Mouse (Mus musculus): Measurements from ENCODE around the gene Sesn3. TPM values are rescaled to one million over a fixed set of nuclear protein-coding genes. Genes with fewer than 3 reads are reported as not detected.

The Sesn3 gene
- polyA plus RNA-seq, 1 experiment from 2014 or later: 15.9 TPM

DNA sequence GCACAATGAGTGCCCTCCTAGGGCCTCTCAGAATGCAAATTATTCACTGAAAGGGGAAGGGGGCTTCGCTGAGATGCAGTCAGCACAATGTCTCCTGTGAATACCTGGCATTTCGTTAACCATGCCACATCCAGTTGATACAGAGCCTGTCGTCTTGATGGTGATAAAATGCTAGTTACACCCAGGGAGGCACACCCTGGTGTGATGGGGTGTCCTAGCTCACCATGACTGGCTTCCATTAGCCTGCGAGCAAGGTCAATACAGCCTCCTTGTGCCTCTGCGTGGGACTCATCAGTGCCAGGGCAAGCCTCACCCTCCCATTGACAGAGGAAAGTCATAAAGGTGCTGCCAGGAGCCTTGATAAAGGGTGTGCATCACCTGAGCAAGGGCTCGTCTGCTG lies 80.0 kb downstream of the Sesn3 start:
- ATAC-seq (ENCODE audit: low FRiP score) (no peak), DNase-seq (ENCODE audit: low spot score, missing footprints) (no peak)
- Histone ChIP-seq H3K4me1 (ENCODE audit: control insufficient read depth, insufficient read depth, low read length) (no peaks in the 10 kb centered on the region), H3K27ac (ENCODE audit: low read depth, low read length) (no peak overlapping the region), H3K27me3 (ENCODE audit: control insufficient read depth, insufficient read depth, low read length) (no peaks in the 10 kb centered on the region), H3K9ac (ENCODE audit: low read length) (no peak overlapping the region), H3K4me2 (no peak overlapping the region), H3K36me3 (ENCODE audit: control insufficient read depth, insufficient read depth, low read length) (no peaks in the 10 kb centered on the region), H3K4me3 (ENCODE audit: low read depth, low read length) (no peak overlapping the region), H3K9me3 (ENCODE audit: control insufficient read depth, low read length) (no peaks in the 10 kb centered on the region)
- WGBS: 76% methylated on average over 6 of the region's 6 CpGs

GRCm38 (mm10) chr9:14357033-14357432 lies 82.2 kb downstream of the Sesn3 start:
- H3K4me3 ChIP-seq (ENCODE audit: low read depth, low read length): no peak overlapping the region
- DNase-seq (ENCODE audit: low spot score, missing footprints): peak; percentile 83
- no peaks in the 10 kb centered on the region for H3K27me3 ChIP-seq (ENCODE audit: control insufficient read depth, insufficient read depth, low read length)
- no peaks in the 10 kb centered on the region for H3K9me3 ChIP-seq (ENCODE audit: control insufficient read depth, low read length)
- ATAC-seq (ENCODE audit: low FRiP score): no peak
- no peak overlapping the region for H3K4me2 ChIP-seq
- no peaks in the 10 kb centered on the region for H3K4me1 ChIP-seq (ENCODE audit: control insufficient read depth, insufficient read depth, low read length)
- H3K27ac ChIP-seq (ENCODE audit: low read depth, low read length): no peak overlapping the region
- 87% methylated on average over 4 of the region's 4 CpGs for WGBS
- H3K9ac ChIP-seq (ENCODE audit: low read length): no peak overlapping the region
- H3K36me3 ChIP-seq (ENCODE audit: control insufficient read depth, insufficient read depth, low read length): no peaks in the 10 kb centered on the region

GRCm38 (mm10) chr9:14362068-14362768 lies 87.4 kb downstream of the Sesn3 start:
- Histone ChIP-seq H3K9me3 (ENCODE audit: control insufficient read depth, low read length) (no peaks in the 10 kb centered on the region), H3K9ac (ENCODE audit: low read length) (no peak overlapping the region), H3K4me1 (ENCODE audit: control insufficient read depth, insufficient read depth, low read length) (no peaks in the 10 kb centered on the region), H3K4me3 (ENCODE audit: low read depth, low read length) (no peak overlapping the region), H3K27me3 (ENCODE audit: control insufficient read depth, insufficient read depth, low read length) (no peaks in the 10 kb centered on the region), H3K4me2 (no peak overlapping the region), H3K36me3 (ENCODE audit: control insufficient read depth, insufficient read depth, low read length) (no peaks in the 10 kb centered on the region), H3K27ac (ENCODE audit: low read depth, low read length) (no peak overlapping the region)
- DNase-seq (ENCODE audit: low spot score, missing footprints): no peak
- ATAC-seq (ENCODE audit: low FRiP score): no peak
- 88% methylated on average over 8 of the region's 8 CpGs for WGBS

DNA sequence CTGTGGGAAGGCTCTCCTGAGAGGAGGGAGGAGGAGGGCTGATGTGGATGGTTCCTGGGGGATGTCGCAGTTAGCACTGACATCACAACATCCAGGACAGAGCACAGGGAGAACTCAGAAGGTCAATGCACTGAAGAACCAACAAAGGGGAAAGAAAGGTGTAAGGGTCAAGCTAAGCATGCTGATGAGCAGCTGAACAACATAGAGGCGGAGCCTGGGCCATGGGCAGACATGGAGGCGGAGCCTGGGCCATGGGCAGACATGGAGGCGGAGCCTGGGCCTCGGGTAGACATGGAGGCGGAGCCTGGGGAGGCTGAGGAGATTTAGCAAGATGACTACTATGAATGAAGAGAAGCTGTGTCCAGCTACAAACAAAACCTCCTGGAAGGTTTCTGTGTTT lies 88.7 kb downstream of the Sesn3 start:
- H3K27ac ChIP-seq (ENCODE audit: low read depth, low read length): no peak overlapping the region
- no peak for ATAC-seq (ENCODE audit: low FRiP score)
- WGBS: 84% methylated on average over 6 of the region's 6 CpGs

GRCm38 (mm10) chr9:14364719-14365118 lies 89.9 kb downstream of the Sesn3 start:
- H3K9ac ChIP-seq (ENCODE audit: low read length): no peak overlapping the region
- DNase-seq (ENCODE audit: low spot score, missing footprints) (no peak), ATAC-seq (ENCODE audit: low FRiP score) (no peak)
- WGBS: 95% methylated on average over 9 of the region's 9 CpGs
- no peaks in the 10 kb centered on the region for H3K9me3 ChIP-seq (ENCODE audit: control insufficient read depth, low read length)
- no peaks in the 10 kb centered on the region for H3K27me3 ChIP-seq (ENCODE audit: control insufficient read depth, insufficient read depth, low read length)
- no peak overlapping the region for H3K4me3 ChIP-seq (ENCODE audit: low read depth, low read length)
- H3K4me1 ChIP-seq (ENCODE audit: control insufficient read depth, insufficient read depth, low read length): no peaks in the 10 kb centered on the region
- no peaks in the 10 kb centered on the region for H3K36me3 ChIP-seq (ENCODE audit: control insufficient read depth, insufficient read depth, low read length)
- no peak overlapping the region for H3K27ac ChIP-seq (ENCODE audit: low read depth, low read length)
- no peak overlapping the region for H3K4me2 ChIP-seq

More for the DNA sequence above, 88.7 kb downstream of the Sesn3 start:
- H3K27me3 ChIP-seq (ENCODE audit: control insufficient read depth, insufficient read depth, low read length): no peaks in the 10 kb centered on the region
- H3K4me1 ChIP-seq (ENCODE audit: control insufficient read depth, insufficient read depth, low read length): no peaks in the 10 kb centered on the region
- no peak overlapping the region for H3K9ac ChIP-seq (ENCODE audit: low read length)
- H3K4me2 ChIP-seq: no peak overlapping the region
- DNase-seq (ENCODE audit: low spot score, missing footprints): no peak
- no peak overlapping the region for H3K4me3 ChIP-seq (ENCODE audit: low read depth, low read length)
- no peaks in the 10 kb centered on the region for H3K9me3 ChIP-seq (ENCODE audit: control insufficient read depth, low read length)
- H3K36me3 ChIP-seq (ENCODE audit: control insufficient read depth, insufficient read depth, low read length): no peaks in the 10 kb centered on the region

- no peak for ATAC-seq (ENCODE audit: low FRiP score)
- H3K4me3 ChIP-seq (ENCODE audit: low read depth, low read length): no peak overlapping the region
- 63% methylated on average over 4 of the region's 4 CpGs for WGBS
These were observed 90.7 kb downstream of the Sesn3 start for GRCm38 (mm10) chr9:14365481-14366125.

DNA sequence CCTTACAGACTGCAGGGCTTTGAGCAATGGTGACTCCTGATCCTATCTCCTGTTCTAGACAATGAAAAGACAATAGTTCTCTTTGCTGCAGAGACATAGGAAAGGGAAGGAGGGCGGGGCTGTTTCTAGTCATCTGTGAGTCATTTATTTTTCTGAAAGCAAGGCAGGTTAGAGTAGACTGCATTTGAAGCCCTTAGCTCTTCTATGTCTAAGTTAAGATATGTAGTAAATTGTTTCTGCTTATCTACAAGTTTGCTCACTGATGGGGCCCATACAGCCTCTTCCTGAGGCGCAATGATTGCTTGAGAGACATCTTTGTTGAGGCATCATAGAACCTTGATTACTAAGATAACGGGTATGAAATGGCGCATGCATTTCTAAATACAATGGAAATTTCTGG lies 93.0 kb downstream of the Sesn3 start:
- Histone ChIP-seq H3K9me3 (ENCODE audit: control insufficient read depth, low read length) (no peaks in the 10 kb centered on the region), H3K4me1 (ENCODE audit: control insufficient read depth, insufficient read depth, low read length) (no peaks in the 10 kb centered on the region), H3K27me3 (ENCODE audit: control insufficient read depth, insufficient read depth, low read length) (no peaks in the 10 kb centered on the region), H3K36me3 (ENCODE audit: control insufficient read depth, insufficient read depth, low read length) (no peaks in the 10 kb centered on the region), H3K4me3 (ENCODE audit: low read depth, low read length) (no peak overlapping the region), H3K4me2 (no peak overlapping the region), H3K9ac (ENCODE audit: low read length) (no peak overlapping the region), H3K27ac (ENCODE audit: low read depth, low read length) (no peak overlapping the region)
- 92% methylated on average over 4 of the region's 4 CpGs for WGBS
- no peak for ATAC-seq (ENCODE audit: low FRiP score)
- no peak for DNase-seq (ENCODE audit: low spot score, missing footprints)

More at GRCm38 (mm10) chr9:14365481-14366125, 90.7 kb downstream of the Sesn3 start:
- Histone ChIP-seq H3K9ac (ENCODE audit: low read length) (no peak overlapping the region), H3K4me2 (no peak overlapping the region), H3K27ac (ENCODE audit: low read depth, low read length) (no peak overlapping the region), H3K27me3 (ENCODE audit: control insufficient read depth, insufficient read depth, low read length) (no peaks in the 10 kb centered on the region), H3K36me3 (ENCODE audit: control insufficient read depth, insufficient read depth, low read length) (no peaks in the 10 kb centered on the region), H3K9me3 (ENCODE audit: control insufficient read depth, low read length) (no peaks in the 10 kb centered on the region), H3K4me1 (ENCODE audit: control insufficient read depth, insufficient read depth, low read length) (no peaks in the 10 kb centered on the region)
- no peak for DNase-seq (ENCODE audit: low spot score, missing footprints)

DNA sequence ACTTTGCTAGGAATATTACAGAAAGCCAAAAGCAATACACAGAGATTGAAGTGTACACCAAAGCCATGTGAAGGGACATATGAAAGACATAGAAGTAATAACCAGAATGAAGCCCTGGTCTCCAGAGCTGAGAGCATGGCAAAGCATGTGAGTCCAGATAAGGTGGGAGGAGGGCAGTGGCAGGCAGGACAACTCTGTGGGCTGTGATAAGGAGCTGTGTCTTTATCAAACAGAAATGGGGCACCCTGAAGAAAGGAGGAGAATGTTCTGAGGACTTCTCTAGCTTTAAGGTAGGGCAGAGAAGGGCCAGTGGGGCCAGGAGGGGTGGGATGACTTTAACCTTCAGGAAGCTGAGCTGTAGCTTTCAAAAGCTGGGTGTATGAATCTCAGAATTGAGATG lies 94.4 kb downstream of the Sesn3 start:
- ATAC-seq (ENCODE audit: low FRiP score): no peak
- Histone ChIP-seq H3K9ac (ENCODE audit: low read length) (no peak overlapping the region), H3K4me2 (no peak overlapping the region), H3K27ac (ENCODE audit: low read depth, low read length) (no peak overlapping the region), H3K9me3 (ENCODE audit: control insufficient read depth, low read length) (no peaks in the 10 kb centered on the region), H3K36me3 (ENCODE audit: control insufficient read depth, insufficient read depth, low read length) (no peaks in the 10 kb centered on the region), H3K27me3 (ENCODE audit: control insufficient read depth, insufficient read depth, low read length) (no peaks in the 10 kb centered on the region), H3K4me1 (ENCODE audit: control insufficient read depth, insufficient read depth, low read length) (no peaks in the 10 kb centered on the region), H3K4me3 (ENCODE audit: low read depth, low read length) (no peak overlapping the region)
- no peak for DNase-seq (ENCODE audit: low spot score, missing footprints)

DNA sequence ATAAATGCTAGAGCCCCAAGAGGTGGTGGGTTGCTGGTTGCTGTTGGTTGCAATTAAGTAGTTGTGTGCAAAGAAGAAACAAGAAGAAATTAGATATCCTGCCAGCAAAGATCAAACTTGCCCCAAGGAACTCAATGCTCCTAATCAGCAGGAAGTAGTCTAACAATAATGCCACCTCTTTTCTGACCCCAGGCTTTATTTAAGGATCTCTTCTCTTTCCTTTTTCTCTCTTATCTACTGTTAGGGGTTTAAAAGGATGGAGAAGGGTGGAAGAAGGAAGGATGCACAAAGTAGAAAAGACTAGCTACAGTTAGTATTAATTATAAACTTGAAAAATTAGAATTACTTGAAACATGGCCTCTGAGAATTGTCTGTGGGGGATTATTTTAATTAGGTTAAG lies 97.6 kb downstream of the Sesn3 start:
- ATAC-seq (ENCODE audit: low FRiP score) (no peak), DNase-seq (ENCODE audit: low spot score, missing footprints) (no peak)
- no peaks in the 10 kb centered on the region for H3K36me3 ChIP-seq (ENCODE audit: control insufficient read depth, insufficient read depth, low read length)
- H3K27me3 ChIP-seq (ENCODE audit: control insufficient read depth, insufficient read depth, low read length): no peaks in the 10 kb centered on the region
- no peak overlapping the region for H3K9ac ChIP-seq (ENCODE audit: low read length)
- no peak overlapping the region for H3K4me2 ChIP-seq
- H3K4me1 ChIP-seq (ENCODE audit: control insufficient read depth, insufficient read depth, low read length): no peaks in the 10 kb centered on the region
- no peaks in the 10 kb centered on the region for H3K9me3 ChIP-seq (ENCODE audit: control insufficient read depth, low read length)
- H3K4me3 ChIP-seq (ENCODE audit: low read depth, low read length): no peak overlapping the region
- no peak overlapping the region for H3K27ac ChIP-seq (ENCODE audit: low read depth, low read length)
